Mouse (Mus musculus) E14TG2a.4 (cell line): Measurements from ENCODE around the gene Lamb3.

Experiments
- H3K27me3 ChIP-seq: 2 replicates; pipeline ENCODE4 v1.6.1; 2014; ENCODE audit warnings: low read length, control low read depth; ENCODE audit not compliant: insufficient read depth
- H3K36me3 ChIP-seq: 2 replicates; pipeline ENCODE4 v1.6.1; 2014; ENCODE audit warnings: low read length, control low read depth; ENCODE audit not compliant: insufficient read depth
- H3K4me1 ChIP-seq: replicated peaks from 2 replicates; pipeline ENCODE4 v1.6.1; 2014; ENCODE audit warnings: low read depth, low read length, control low read depth
- H3K4me3 ChIP-seq: replicated peaks from 2 replicates; pipeline ENCODE4 v1.5.1; 2014; ENCODE audit warnings: mild to moderate bottlenecking, low read length
- H3K9me3 ChIP-seq: 2 replicates; pipeline ENCODE4 v1.6.1; 2014; ENCODE audit warnings: low read length, control low read depth
- CTCF ChIP-seq: conservative IDR thresholded peaks from 2 replicates; pipeline ENCODE4 v1.5.1; 2014; ENCODE audit warnings: low read length
- NANOG ChIP-seq: IDR thresholded peaks from 2 replicates; pipeline ENCODE4 v1.6.1; 2014; ENCODE audit warnings: borderline replicate concordance, low read length, mixed read lengths
- POU5F1 ChIP-seq: IDR thresholded peaks from 2 replicates; pipeline ENCODE4 v1.6.1; 2014; ENCODE audit warnings: low read length, borderline replicate concordance

The Lamb3 gene

DNA sequence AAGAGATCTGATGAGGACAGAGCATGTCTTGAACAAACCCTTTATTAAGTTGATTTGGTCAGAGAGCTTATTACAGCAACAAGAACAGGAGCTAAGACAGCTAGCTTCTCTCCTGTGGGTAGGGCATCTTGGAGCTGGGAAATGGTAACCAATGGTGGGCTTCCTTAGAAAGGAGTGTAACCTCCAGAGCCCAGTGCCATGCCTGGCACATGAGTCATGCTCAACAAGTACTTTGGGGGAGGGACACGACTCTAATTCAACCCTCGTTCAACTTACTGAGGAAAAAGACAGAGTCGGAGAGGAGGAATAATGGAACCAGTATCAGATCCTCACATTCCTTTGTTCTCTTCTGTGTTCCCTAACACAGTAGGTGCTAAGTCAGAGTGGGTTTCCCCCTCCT is 112.2 kb downstream of the Lamb3 start:
- no peaks in the 10 kb centered on the region for H3K9me3 ChIP-seq
- TF ChIP-seq POU5F1, result no peak
- TF ChIP-seq NANOG, result no peak
- no peak for TF ChIP-seq CTCF
- no peaks in the 10 kb centered on the region for H3K36me3 ChIP-seq
- no peaks in the 10 kb centered on the region for H3K4me1 ChIP-seq
- no peak overlapping the region for H3K4me3 ChIP-seq
- peaks cover 12% of the 10 kb centered on the region for H3K27me3 ChIP-seq

DNA sequence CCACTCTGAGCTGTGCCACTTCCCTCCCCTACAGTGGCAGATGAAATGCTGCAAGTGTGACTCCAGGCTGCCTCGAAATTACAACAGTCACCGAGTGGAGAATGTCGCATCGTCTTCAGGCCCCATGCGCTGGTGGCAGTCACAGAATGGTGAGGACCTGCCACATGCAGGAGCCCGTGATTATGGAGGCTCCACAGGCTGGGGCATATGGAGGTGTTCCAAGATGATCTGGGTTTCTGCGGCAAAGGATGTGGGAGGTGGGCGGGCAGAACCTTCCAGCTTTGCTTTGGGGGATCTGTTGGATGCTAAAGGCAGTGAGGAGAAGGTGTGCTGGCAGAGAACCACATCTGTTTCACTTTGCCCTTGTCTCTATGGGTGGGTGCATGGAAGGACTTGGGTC is 112.9 kb downstream of the Lamb3 start:
- Histone ChIP-seq H3K36me3 (no peaks in the 10 kb centered on the region), H3K9me3 (no peaks in the 10 kb centered on the region), H3K27me3 (peaks cover 12% of the 10 kb centered on the region), H3K4me1 (no peaks in the 10 kb centered on the region), H3K4me3 (no peak overlapping the region)
- TF ChIP-seq POU5F1, result no peak
- TF ChIP-seq NANOG, result no peak
- no peak for TF ChIP-seq CTCF

DNA sequence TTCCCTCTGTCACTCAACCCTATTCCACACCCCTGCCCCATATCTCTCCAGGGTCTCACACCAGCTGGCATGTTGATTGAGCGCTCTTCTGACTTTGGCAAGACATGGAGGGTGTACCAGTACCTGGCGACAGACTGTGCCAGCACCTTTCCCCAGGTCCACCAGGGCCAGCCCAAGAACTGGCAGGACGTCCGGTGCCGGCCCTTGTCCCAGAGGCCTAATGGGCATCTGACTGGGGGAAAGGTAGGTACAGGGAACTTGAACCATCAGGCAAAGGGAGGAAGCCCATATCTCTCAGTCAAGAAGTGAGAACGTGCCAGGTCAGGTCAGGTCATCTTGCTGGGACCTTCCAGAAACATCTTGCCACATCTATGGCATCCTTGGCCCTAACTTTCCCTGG is 116.2 kb downstream of the Lamb3 start:
- H3K36me3 ChIP-seq, result no peaks in the 10 kb centered on the region
- peaks cover 17% of the 10 kb centered on the region for H3K27me3 ChIP-seq
- H3K4me1 ChIP-seq, result no peaks in the 10 kb centered on the region
- no peak for TF ChIP-seq POU5F1
- TF ChIP-seq NANOG, result no peak
- TF ChIP-seq CTCF, result no peak
- H3K9me3 ChIP-seq, result no peaks in the 10 kb centered on the region
- no peak overlapping the region for H3K4me3 ChIP-seq

DNA sequence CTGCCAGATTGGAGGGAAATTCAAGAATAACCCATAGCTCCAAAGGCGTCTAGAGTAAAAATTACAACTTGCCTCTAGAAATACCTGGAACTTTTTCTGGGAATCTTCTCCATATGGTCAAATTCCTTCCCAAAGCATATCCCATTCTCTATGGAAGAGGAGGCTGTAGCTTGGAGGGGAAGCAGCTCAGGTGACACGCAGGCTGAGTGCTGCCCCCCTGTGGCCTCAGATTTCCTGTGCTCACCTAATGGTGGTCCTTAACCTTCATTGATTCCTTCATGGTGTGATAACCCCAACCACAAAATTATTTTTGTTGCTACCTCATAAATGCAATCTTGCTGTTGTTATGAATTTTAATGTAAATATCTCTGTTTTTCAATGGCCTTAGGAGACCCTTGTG is 116.7 kb downstream of the Lamb3 start:
- Histone ChIP-seq H3K36me3 (no peaks in the 10 kb centered on the region), H3K4me1 (no peaks in the 10 kb centered on the region), H3K27me3 (peaks cover 14% of the 10 kb centered on the region), H3K9me3 (no peaks in the 10 kb centered on the region), H3K4me3 (no peak overlapping the region)
- TF ChIP-seq POU5F1 (no peak), CTCF (peak; percentile 31), NANOG (no peak)

DNA sequence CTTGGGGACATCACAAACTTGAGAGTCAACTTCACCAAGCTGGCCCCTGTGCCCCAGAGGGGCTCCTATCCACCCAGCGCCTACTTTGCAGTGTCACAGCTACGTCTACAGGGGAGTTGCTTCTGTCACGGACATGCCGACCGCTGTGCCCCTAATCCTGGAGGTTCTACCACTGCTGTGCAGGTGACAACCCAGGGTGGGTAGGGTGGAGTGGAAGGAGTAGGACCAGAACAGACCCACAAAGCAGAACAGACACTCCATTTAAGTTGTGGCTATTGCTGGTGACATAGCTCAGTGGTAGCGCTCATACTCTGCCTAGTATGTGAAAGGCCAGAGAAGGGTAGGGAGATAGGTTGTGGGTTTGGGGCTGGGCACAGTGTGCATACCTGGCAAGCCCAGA is 118.4 kb downstream of the Lamb3 start:
- Histone ChIP-seq H3K4me1 (no peaks in the 10 kb centered on the region), H3K36me3 (no peaks in the 10 kb centered on the region), H3K4me3 (no peak overlapping the region), H3K9me3 (no peaks in the 10 kb centered on the region), H3K27me3 (peaks cover 12% of the 10 kb centered on the region; the same call in 1 of the 2 replicates)
- TF ChIP-seq CTCF (no peak), NANOG (no peak), POU5F1 (no peak)

DNA sequence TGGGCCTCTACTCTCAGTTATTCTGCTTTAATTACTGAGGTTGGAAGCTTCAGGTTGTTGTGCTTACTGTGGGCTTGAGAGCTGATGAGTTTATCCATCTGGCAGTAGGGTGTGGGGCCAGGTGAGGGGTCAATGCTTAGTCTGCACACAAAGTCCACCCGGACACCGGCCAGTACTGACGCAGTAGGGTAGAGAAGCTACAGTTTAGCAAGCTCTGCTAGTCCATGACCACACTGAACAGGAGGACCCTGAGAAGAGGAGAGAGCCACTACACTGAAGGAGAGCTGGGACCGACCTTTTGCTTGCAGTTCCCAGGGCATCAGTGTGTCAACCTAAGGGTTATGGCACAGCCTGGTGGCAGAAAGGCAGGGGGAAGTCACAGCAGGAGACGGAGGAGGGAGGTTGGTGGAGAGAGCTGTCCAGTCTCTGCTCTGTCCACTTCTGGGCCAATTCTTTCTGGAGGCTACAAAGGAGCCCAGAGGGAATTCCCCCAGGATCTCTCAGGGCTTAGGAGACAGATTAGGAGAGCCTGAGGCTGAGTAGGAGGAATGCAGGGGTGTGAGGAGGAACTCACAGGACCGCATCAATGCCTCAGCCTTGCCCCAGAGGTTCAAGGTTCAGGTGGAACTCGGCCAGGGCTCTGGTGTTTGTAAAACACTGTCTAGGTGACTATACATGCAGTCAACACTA is 119.1 kb downstream of the Lamb3 start:
- Histone ChIP-seq H3K36me3 (no peaks in the 10 kb centered on the region), H3K9me3 (no peaks in the 10 kb centered on the region), H3K27me3 (peaks cover 14% of the 10 kb centered on the region; the same call in 1 of the 2 replicates), H3K4me3 (no peak overlapping the region), H3K4me1 (no peaks in the 10 kb centered on the region)
- TF ChIP-seq POU5F1 (no peak), CTCF (no peak), NANOG (no peak)

DNA sequence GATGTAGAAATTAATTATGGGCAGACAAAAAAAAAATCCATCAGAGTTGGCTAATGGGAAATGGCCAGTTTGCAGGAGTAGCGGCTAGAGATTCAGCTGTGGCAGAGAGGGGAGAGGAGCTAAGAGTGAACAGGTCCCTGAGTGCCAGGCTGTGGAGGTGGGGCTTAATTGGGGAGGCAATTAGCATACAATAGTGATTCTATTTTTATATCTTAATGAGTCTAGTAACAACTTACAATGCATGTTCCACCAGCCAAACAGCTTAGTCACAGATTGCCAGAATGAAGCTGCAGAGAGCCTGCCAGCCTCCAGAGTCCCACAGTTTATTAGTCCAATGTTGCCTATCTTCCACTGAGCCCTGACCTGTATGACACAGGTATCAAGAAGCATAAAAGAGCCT is 119.7 kb downstream of the Lamb3 start:
- Histone ChIP-seq H3K9me3 (no peaks in the 10 kb centered on the region), H3K4me3 (no peak overlapping the region), H3K27me3 (peaks cover 14% of the 10 kb centered on the region; the same call in 1 of the 2 replicates), H3K36me3 (no peaks in the 10 kb centered on the region), H3K4me1 (no peaks in the 10 kb centered on the region)
- TF ChIP-seq CTCF, result no peak
- TF ChIP-seq NANOG, result no peak
- no peak for TF ChIP-seq POU5F1

DNA sequence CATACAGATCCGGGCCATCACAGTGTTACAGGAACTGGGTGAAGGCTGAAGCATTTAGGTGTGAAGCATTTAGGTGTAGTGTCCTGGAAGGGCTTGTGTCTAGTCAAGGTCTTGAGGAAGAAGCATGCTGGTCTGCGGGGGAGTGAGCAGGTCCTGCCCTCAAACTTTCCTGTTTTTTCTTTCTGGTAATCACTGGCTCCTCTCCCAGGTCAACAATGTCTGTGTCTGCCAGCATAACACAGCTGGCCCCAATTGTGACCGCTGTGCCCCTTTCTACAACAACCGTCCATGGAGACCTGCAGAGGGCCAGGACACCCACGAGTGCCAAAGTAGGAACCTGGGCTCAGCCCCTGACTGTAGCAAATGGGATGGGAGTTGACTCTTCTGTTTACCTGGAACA is 120.2 kb downstream of the Lamb3 start:
- no peaks in the 10 kb centered on the region for H3K4me1 ChIP-seq
- TF ChIP-seq NANOG (no peak), POU5F1 (no peak), CTCF (no peak)
- H3K36me3 ChIP-seq, result no peaks in the 10 kb centered on the region
- peaks cover 14% of the 10 kb centered on the region; the same call in 1 of the 2 replicates for H3K27me3 ChIP-seq
- no peaks in the 10 kb centered on the region for H3K9me3 ChIP-seq
- no peak overlapping the region for H3K4me3 ChIP-seq

DNA sequence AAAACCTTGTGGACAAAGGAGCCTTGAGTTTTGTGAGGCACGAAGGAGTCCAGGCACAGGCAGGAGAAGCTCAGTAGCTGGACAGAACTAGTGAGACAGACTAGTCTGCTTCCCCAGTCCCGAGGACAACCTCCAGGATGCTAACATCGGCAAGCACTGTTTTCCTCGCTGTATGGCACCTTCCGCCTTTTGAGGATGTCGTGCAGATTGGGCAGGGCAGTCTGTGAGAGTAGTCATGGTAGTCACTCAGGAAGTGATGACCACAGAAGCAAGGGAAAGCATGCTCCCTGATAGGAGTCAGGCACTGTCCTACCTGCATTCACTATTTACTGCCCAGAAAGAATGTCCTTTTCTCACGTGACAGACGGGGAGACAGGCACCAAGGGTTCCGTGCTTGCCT is 122.1 kb downstream of the Lamb3 start:
- TF ChIP-seq NANOG, result no peak
- TF ChIP-seq CTCF, result no peak
- TF ChIP-seq POU5F1, result no peak
- Histone ChIP-seq H3K36me3 (no peaks in the 10 kb centered on the region), H3K4me3 (no peak overlapping the region), H3K27me3 (peaks cover 14% of the 10 kb centered on the region; the same call in 1 of the 2 replicates), H3K4me1 (no peaks in the 10 kb centered on the region), H3K9me3 (no peaks in the 10 kb centered on the region)
